Mouse (Mus musculus) megakaryocyte, embryonic 14.5 days (primary cell): ENCODE measurements around the gene Slc25a44.

Source experiments
- FLI1 ChIP-seq: IDR thresholded peaks from 2 replicates; pipeline ENCODE4 v1.6.1; 2012; ENCODE audit warnings: low read length, inconsistent platforms, mixed read lengths
- GATA1 ChIP-seq: IDR thresholded peaks from 3 replicates; pipeline ENCODE4 v1.6.1; 2012; ENCODE audit warnings: mixed read lengths, low read length, inconsistent platforms, borderline replicate concordance

- no peak for TF ChIP-seq GATA1
- no peak for TF ChIP-seq FLI1
Observed at GRCm38 (mm10) chr3:88465127-88465526, 40.2 kb upstream of the Slc25a44 start.
